Mouse (Mus musculus) thymus, adult 18-20 months (tissue): ENCODE measurements around the gene Ptprn2.

Experiments used
- DNase-seq, 2 experiments: peaks; one replicate each; pipeline ENCODE4 v3.0.0; 2022; ENCODE audit warnings: mixed read lengths in 2 of 2

The Ptprn2 gene

GRCm38 (mm10) chr12:117017912-117018311 lies 532.4 kb downstream of the Ptprn2 start:
- DNase-seq: no peak

GRCm38 (mm10) chr12:117023235-117023634 lies 537.7 kb downstream of the Ptprn2 start:
- DNase-seq: no peak

- no peak for DNase-seq
These were observed 539.4 kb downstream of the Ptprn2 start for GRCm38 (mm10) chr12:117024916-117025315.

- DNase-seq: no peak
These were observed 540.2 kb downstream of the Ptprn2 start for GRCm38 (mm10) chr12:117025676-117026075.

GRCm38 (mm10) chr12:117027351-117027750 lies 541.8 kb downstream of the Ptprn2 start:
- no peak for DNase-seq

GRCm38 (mm10) chr12:117028333-117028961 lies 542.9 kb downstream of the Ptprn2 start:
- DNase-seq: no peak

- DNase-seq: no peak
These were observed 547.7 kb downstream of the Ptprn2 start for GRCm38 (mm10) chr12:117033172-117033571.

- DNase-seq: no peak
These were observed 549.0 kb downstream of the Ptprn2 start for GRCm38 (mm10) chr12:117034506-117034905.

- peak; percentile 3 to 16 for DNase-seq
These were observed 549.7 kb downstream of the Ptprn2 start for GRCm38 (mm10) chr12:117035243-117035642.

- DNase-seq: no peak
These were observed 553.9 kb downstream of the Ptprn2 start for GRCm38 (mm10) chr12:117039411-117039810.

- no peak for DNase-seq
These were observed 555.9 kb downstream of the Ptprn2 start for GRCm38 (mm10) chr12:117041409-117041808.

GRCm38 (mm10) chr12:117042706-117043105 lies 557.2 kb downstream of the Ptprn2 start:
- no peak for DNase-seq

GRCm38 (mm10) chr12:117047384-117048251 lies 562.1 kb downstream of the Ptprn2 start:
- DNase-seq: no peak

GRCm38 (mm10) chr12:117049829-117050228 lies 564.3 kb downstream of the Ptprn2 start:
- DNase-seq: no peak

GRCm38 (mm10) chr12:117053223-117053850 lies 567.8 kb downstream of the Ptprn2 start:
- DNase-seq: no peak

- no peak for DNase-seq
These were observed 568.6 kb downstream of the Ptprn2 start for GRCm38 (mm10) chr12:117053851-117054769.

GRCm38 (mm10) chr12:117054925-117055570 lies 569.5 kb downstream of the Ptprn2 start:
- no peak for DNase-seq

- DNase-seq: no peak
These were observed 572.9 kb downstream of the Ptprn2 start for GRCm38 (mm10) chr12:117058184-117058958.

- no peak for DNase-seq
These were observed 573.5 kb downstream of the Ptprn2 start for GRCm38 (mm10) chr12:117058975-117059374.

GRCm38 (mm10) chr12:117077664-117078063 lies 592.1 kb downstream of the Ptprn2 start:
- DNase-seq: no peak

GRCm38 (mm10) chr12:117078945-117079344 lies 593.4 kb downstream of the Ptprn2 start:
- DNase-seq: no peak
